Mouse (Mus musculus) left cerebral cortex, adult 11 months (tissue): ENCODE measurements around the gene Prss12.

Source experiments
- DNase-seq: peaks from one replicate; pipeline ENCODE4 v3.0.0; 2022; ENCODE audit warnings: low spot score

Prss12 gene

DNA sequence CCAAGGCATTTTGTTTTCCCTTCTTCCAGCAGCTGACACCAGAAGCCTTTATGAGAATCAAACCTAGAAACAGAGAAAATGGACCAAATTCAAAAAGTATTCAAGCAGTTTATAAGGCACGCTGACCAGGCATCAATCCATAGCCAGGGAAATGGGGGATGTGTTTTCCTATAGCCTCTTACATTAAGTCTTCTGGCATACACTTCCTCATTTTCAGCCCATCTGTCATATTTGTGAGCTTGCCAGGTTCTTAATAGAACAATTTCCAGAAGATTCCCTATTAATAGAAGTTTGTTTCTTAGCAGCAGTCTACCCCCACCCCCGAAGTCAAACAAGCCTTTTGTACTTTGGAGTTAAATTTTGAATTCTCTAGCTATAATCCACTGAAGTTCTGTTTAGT is 84.4 kb downstream of the Prss12 start:
- DNase-seq = no peak

DNA sequence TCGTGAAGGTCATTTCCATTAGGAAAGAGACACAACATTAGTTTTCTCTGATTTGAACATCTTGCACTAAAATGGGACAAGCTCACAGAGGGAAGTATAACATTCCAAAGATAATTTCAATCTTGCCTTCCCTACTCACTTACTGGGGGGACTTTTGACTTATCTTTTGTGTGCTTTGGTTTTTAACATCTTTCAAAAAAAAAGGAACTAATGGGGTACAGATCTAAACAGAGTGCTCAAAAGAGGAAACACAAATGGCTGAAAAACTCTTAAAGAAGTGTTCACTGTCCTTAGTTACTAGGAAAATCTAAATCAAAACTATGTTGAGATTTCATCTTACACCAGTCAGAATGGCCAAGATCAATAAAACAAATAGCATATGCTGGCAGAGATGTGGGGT is 90.6 kb downstream of the Prss12 start:
- no peak for DNase-seq

DNA sequence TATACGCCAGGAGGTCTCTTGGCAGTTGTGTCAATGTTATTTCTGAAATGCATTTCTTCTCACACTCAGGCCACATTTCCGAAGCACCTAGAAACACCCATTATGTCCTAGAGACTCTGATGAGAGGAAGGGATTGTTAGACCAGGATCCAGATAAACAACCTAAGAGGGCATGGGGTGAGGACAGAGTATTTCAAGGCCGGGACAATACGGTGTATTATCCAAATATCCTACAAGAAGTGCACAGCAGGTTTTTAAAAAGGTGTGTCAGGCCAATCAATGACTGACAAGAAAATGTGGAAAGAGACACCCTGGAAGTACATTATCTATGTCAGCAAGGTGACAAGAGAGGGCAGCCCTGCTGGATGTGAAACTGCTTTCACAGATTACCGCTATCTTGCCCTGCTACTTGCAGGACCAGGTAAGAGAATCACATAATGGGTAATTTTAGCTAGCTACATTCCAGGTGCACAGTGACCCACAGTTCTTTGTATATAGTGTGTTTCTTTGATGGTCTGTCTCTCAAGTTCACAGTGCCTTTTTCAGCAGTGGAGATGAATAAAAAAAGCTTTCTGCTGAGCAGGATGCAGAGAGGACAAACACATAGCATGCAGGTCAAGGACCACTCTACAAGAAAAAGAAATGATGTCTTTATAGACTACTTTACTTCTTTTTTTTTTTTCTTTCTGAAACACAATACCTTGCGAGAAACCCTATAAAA is 97.0 kb downstream of the Prss12 start:
- no peak for DNase-seq

DNA sequence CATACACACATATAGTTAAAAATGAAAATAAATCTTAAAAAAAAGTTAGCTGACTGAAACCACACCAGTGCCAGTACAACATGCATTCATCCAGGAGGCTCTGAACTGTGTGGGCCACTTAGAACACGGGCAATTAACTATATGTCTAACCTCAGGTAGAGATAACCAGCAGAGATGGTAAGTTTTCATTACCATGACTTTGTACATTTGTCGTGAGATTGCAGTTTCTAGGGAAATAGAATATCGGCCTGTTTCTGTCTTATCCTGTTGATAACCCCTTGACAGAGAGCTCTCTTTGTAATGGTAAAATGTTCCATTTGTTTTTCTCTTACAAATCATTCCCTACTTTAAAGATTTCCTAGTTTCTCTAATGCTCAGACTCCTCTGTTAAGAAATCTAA is 103.8 kb downstream of the Prss12 start:
- no peak for DNase-seq

DNA sequence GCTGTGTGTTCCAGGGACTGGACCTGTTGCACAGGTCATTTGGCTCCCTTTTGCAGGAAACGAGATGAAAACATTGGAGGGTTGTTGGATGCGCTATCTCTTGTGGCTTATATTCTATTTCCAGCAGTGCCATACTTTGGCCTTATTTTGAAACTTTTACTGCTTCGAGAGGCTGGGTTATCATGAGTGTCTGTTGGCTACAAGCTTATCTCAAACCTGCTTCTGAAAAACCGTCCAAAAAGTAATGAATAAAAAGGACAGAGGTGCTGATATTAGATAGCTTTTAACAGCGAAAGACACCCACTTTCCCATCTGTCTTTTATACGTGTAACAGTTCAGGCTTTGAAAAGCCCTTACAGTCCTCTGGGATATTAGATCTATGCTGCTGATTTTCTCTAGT is 107.2 kb downstream of the Prss12 start:
- DNase-seq = no peak

DNA sequence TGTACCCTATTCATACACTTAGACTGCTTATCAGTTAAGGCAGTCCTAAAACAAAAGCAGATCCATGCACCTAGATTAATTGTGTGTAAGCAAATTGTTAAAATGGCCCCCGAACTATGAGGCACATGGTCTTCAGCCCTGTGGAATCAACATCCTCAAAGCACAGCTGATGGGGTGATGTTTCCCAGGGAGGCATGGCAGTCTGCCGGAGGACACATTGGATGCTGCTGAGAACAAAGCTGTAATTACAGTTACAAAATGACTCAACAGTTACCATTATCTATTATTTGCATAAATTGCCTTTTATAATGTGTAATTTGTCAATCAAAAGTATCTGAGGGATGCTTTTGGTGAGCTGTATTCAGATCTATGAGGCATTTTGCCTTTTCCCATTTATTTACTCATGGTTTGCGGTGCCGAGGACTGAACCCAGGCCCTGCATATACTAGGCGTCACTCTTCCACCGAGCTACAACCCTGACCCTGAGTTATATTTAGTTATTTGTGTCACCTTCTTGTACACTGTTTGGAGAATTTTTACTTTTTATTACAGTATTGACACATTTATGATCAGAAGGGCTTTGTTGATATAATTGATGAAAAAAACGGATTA is 108.6 kb downstream of the Prss12 start:
- DNase-seq = no peak
